Mouse (Mus musculus) erythroblast, embryonic 14.5 days (primary cell): ENCODE results near the gene Ptger2. TPM values are rescaled to one million over a fixed set of nuclear protein-coding genes. Genes with fewer than 3 reads are reported as not detected.

ENCODE experiments used
- H3K27me3 ChIP-seq: 2 replicates; pipeline ENCODE4 v1.6.1; 2012; ENCODE audit warnings: inconsistent platforms; ENCODE audit not compliant: control insufficient read depth
- H3K36me3 ChIP-seq: 2 replicates; pipeline ENCODE4 v1.6.1; 2012; ENCODE audit warnings: mild to moderate bottlenecking, inconsistent platforms; ENCODE audit not compliant: control insufficient read depth
- H3K4me1 ChIP-seq: 2 replicates; pipeline ENCODE4 v1.6.1; 2012; ENCODE audit warnings: inconsistent platforms; ENCODE audit not compliant: control insufficient read depth
- H3K4me3 ChIP-seq: replicated peaks from 2 replicates; pipeline ENCODE3; 2012; ENCODE audit warnings: moderate library complexity, mild to moderate bottlenecking, inconsistent platforms
- H3K9me3 ChIP-seq: 2 replicates; pipeline ENCODE4 v1.6.1; 2012; ENCODE audit warnings: low read length, inconsistent platforms, mixed read lengths; ENCODE audit not compliant: control insufficient read depth
- GATA1 ChIP-seq: IDR thresholded peaks from 2 replicates; pipeline ENCODE4 v1.6.1; 2012; ENCODE audit warnings: low read length, inconsistent platforms, mixed read lengths
- TAL1 ChIP-seq: IDR thresholded peaks from 3 replicates; pipeline ENCODE4 v1.6.1; 2012; ENCODE audit warnings: low read length, inconsistent platforms, mixed read lengths
- polyA plus RNA-seq: library from polyadenylated mRNA; stranded (reverse); fragments of >175 nt; gene quantifications from 2 replicates; pipeline ENCODE4 v1.2.3, GENCODE M21; 2012

The Ptger2 gene
- polyA plus RNA-seq, 1 experiment, result 0.01 TPM

DNA sequence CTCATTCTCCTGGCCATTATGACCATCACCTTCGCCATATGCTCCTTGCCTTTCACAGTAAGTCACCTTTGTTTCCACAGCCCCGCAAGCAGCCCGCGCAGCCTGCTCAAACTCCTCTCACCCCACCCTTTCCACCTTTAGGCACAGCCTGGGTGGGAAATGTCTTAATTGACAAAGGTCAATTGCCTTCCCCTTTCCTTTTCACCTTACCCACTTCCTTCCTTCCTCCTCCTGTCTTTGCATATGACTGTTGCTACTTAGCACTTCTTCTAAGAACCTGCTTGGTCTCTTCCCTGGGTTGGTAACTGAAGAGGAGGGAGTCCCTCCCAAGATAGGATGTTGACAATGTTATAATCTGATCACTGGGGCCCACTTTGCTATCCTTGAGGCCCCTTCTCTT is 1.8 kb downstream of the Ptger2 start:
- no peak for TF ChIP-seq TAL1
- no peak for TF ChIP-seq GATA1
- H3K27me3 ChIP-seq, result peaks cover 23% of the 10 kb centered on the region
- H3K36me3 ChIP-seq, result no peaks in the 10 kb centered on the region
- no peaks in the 10 kb centered on the region for H3K9me3 ChIP-seq
- peaks cover 15% of the 10 kb centered on the region for H3K4me1 ChIP-seq
- H3K4me3 ChIP-seq, result peak overlapping the region; percentile 58

DNA sequence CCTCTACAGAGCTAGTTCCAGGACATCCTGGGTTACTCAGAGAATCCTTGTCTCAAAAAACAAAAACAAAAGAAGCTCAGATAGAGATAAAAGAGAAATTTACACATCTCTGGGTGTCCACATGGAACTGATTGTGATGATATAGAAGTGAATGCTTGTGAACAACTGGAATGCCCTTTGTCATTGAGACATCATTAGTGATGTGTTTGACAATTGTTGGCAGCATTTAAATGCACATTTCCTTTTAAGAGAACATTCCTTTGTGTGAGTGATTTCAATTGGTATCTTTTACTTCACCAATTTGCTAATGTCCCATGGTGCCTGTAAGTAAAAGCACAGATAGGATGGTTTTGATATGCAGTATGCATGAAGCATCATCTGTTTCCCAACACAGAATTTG is 6.3 kb downstream of the Ptger2 start:
- H3K4me3 ChIP-seq, result no peak overlapping the region
- no peaks in the 10 kb centered on the region for H3K36me3 ChIP-seq
- H3K27me3 ChIP-seq, result peaks cover 11% of the 10 kb centered on the region
- TF ChIP-seq GATA1, result no peak
- TF ChIP-seq TAL1, result no peak
- peaks cover 6% of the 10 kb centered on the region for H3K4me1 ChIP-seq
- no peaks in the 10 kb centered on the region for H3K9me3 ChIP-seq

DNA sequence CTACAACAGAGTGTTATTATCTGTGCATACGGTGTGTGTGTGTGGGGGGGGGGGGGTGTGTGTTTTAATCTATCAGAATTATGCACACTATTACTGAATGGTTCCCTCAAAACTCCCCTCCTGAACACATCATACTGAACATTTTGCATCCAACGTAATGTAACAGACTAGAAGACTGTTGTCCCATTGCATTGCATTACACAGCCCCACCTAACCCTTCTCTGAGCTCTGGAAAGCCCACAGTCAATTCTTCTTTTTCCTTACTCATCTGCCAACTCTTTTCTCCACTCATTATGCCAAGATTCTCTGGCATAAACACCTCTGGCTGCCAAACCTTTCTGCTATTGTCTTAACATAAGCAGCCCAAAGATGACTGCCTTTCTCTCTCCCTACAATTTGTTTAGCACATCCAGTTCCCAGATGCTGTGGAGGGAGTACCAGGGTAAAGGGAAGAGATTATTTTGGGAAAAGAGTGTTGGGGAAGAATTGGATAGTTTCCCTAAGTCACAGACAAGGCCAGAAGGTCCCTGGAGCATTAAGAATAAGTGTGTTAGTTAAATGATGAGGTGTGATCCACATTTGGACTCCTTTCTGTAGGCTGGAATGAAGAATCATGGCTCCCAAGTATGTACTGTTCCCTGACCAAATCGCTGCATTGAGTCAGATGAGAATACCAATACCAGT is 12.2 kb downstream of the Ptger2 start:
- H3K9me3 ChIP-seq, result no peaks in the 10 kb centered on the region
- no peaks in the 10 kb centered on the region for H3K4me1 ChIP-seq
- no peaks in the 10 kb centered on the region for H3K36me3 ChIP-seq
- H3K4me3 ChIP-seq, result no peak overlapping the region
- no peaks in the 10 kb centered on the region for H3K27me3 ChIP-seq
- TF ChIP-seq TAL1 (no peak), GATA1 (no peak)

DNA sequence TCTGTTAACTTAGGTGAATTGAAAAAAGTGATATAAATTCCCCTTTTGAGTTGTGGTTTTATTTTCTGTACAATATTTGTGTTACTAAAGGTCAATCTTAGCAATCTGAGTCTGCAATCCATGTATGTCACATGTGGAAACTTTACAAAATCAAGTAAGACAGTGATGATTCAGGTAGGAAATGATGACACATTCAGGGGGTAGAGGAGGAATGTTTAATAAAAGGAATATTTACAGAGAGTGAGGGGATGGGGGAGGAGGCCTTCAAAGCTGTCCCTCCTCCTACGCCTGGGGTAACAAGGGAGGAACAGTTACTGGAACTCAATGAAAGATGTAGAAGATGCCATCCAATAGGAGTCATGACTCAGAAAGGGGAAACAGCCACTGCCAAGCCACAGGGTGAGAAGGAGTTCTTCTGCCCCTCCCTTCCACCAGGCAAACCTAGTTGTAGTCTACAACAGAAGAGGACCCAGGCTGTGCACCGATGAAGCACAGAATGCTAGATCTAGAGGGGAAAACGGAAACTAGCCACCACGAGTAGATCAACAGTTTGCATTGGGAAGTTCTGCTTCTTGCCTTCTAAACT is 17.8 kb downstream of the Ptger2 start:
- no peak overlapping the region for H3K4me3 ChIP-seq

DNA sequence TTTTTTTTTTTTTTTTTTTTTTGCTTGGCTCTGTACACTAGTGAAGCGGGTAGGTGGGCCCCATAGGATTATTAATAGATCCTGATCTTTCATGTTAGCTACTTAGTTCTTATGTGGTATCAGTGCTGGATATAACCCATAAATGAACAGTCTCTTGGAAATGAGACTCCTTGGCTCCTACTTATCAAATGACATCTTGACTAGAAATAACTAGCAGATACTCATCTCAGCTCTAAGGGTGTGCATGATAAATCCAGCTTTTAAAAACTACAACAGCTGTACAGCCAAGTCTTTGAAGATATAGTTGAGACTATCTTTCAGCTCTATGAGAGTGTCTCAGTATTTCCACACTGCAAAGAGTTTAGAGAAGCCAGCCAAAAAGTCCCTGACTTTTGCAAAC is 21.2 kb downstream of the Ptger2 start:
- no peaks in the 10 kb centered on the region for H3K9me3 ChIP-seq
- no peaks in the 10 kb centered on the region for H3K36me3 ChIP-seq
- H3K4me1 ChIP-seq, result peaks cover 4% of the 10 kb centered on the region
- H3K27me3 ChIP-seq, result no peaks in the 10 kb centered on the region
- no peak overlapping the region for H3K4me3 ChIP-seq
- TF ChIP-seq GATA1, result no peak
- no peak for TF ChIP-seq TAL1

More for the DNA sequence above, 17.8 kb downstream of the Ptger2 start:
- Histone ChIP-seq H3K27me3 (no peaks in the 10 kb centered on the region), H3K36me3 (no peaks in the 10 kb centered on the region), H3K4me1 (peaks cover 4% of the 10 kb centered on the region), H3K9me3 (no peaks in the 10 kb centered on the region)
- TF ChIP-seq TAL1 (no peak), GATA1 (no peak)

DNA sequence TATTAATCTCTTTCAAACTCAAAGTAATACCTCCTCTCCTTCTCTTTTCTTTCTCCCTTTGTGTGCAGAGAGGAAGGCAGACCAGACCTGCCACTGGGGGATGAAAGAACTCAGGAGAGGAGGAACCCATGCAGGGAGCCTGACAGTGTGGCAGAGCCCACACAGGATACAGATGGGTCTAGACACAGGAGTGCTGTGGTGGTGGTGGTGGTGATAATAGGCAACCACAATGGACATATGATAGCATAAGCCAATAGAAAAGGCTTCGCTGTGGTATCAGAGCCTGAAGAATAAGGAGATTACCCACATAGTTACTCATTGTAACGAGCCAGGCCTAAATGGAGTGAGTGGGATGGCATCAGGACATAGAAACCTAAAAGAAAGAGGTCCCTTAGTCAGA is 23.3 kb downstream of the Ptger2 start:
- H3K4me3 ChIP-seq, result no peak overlapping the region

DNA sequence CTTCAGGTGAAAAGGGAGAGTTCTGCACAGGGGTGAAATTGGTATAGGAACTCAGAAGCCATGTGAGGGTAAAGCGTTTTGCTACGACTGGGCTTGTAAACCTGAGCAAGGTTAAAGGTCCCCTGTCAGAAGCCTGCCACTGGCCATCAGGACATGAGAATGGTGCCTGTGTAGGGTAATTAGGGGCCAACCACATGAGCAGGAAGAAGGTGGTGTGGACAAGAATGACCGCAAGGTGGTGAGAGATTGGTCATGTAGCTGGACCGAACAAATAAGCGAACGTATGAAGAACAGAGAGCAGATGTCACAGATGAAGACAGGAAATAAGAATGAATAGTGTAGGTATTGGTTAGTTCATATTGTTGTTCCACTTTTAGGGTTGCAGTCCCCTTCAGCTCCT is 23.7 kb downstream of the Ptger2 start:
- no peaks in the 10 kb centered on the region for H3K4me1 ChIP-seq
- TF ChIP-seq TAL1 (no peak), GATA1 (no peak)
- H3K27me3 ChIP-seq, result no peaks in the 10 kb centered on the region
- no peaks in the 10 kb centered on the region for H3K36me3 ChIP-seq
- no peak overlapping the region for H3K4me3 ChIP-seq
- H3K9me3 ChIP-seq, result no peaks in the 10 kb centered on the region

More for the DNA sequence above, 23.3 kb downstream of the Ptger2 start:
- TF ChIP-seq TAL1 (no peak), GATA1 (no peak)
- peaks cover 1% of the 10 kb centered on the region; the same call in 1 of the 2 replicates for H3K4me1 ChIP-seq
- H3K27me3 ChIP-seq, result no peaks in the 10 kb centered on the region
- H3K36me3 ChIP-seq, result no peaks in the 10 kb centered on the region
- H3K9me3 ChIP-seq, result no peaks in the 10 kb centered on the region

DNA sequence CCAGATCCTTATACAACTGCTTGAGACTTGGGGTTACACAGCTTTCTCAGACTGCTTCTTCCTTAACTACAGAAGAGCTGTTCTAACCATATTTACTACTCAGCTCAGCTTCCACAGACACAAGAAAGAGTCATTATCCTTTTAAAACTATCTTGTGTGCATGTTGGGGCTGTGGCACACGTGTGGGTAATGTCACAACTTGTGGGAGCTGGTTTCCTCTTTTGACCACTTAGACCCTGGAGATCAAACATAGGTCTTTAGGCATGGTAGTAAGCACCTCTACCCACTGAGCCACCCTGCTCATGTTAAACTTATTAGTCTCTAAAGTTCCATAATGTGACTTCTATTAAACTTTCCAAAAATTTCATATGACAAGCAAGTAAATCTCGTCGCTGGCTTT is 33.6 kb downstream of the Ptger2 start:
- no peaks in the 10 kb centered on the region for H3K27me3 ChIP-seq
- H3K9me3 ChIP-seq, result no peaks in the 10 kb centered on the region
- H3K36me3 ChIP-seq, result no peaks in the 10 kb centered on the region
- TF ChIP-seq GATA1, result no peak
- no peak for TF ChIP-seq TAL1
- H3K4me3 ChIP-seq, result no peak overlapping the region
- no peaks in the 10 kb centered on the region for H3K4me1 ChIP-seq

DNA sequence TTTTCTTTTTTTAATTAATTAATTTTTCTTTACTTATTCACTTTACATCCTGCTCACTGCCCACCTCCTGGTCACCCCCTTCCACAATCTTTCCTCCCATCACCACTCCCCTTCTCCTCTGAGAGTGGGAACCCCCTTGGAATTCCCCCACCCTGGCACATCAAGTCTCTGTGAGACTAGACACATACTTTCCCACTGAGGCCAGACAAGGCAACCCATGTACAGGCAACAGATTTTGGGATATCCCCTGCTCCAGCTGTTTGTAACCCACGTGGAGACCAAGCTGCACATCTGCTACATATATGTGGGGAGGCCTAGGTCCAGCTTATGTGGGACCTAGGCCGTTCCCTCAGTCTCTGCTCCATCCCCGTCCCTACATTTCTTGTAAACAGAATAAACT is 46.3 kb downstream of the Ptger2 start:
- Histone ChIP-seq H3K4me3 (no peak overlapping the region), H3K9me3 (no peaks in the 10 kb centered on the region), H3K36me3 (no peaks in the 10 kb centered on the region), H3K4me1 (no peaks in the 10 kb centered on the region), H3K27me3 (no peaks in the 10 kb centered on the region)
- TF ChIP-seq GATA1 (no peak), TAL1 (no peak)

DNA sequence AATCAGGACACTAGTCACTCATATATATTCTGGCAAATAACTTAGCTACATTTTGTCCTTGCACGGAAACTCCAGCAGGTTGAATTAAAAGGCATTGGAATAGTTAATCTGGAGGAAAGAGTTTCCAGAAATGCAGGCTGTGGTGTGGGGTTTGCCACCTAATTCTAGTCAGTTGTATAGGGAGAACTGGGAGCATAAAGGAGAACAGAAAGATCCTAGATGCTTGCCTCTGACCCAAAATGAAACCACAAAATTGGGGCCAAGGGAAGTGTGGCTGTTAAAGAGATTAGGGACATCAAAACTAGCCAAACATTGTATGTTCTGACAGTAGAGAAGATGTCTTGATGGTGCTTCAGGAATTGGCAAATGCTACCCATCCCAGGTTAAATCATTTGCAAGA is 48.6 kb downstream of the Ptger2 start:
- Histone ChIP-seq H3K36me3 (no peaks in the 10 kb centered on the region), H3K27me3 (no peaks in the 10 kb centered on the region), H3K4me1 (peaks cover 3% of the 10 kb centered on the region), H3K9me3 (no peaks in the 10 kb centered on the region), H3K4me3 (no peak overlapping the region)
- TF ChIP-seq GATA1, result no peak
- no peak for TF ChIP-seq TAL1
